Mouse (Mus musculus): ENCODE results near the gene Zfp362. TPM values are rescaled to one million over a fixed set of nuclear protein-coding genes. Genes with fewer than 3 reads are reported as not detected.

Gene Zfp362
- polyA plus RNA-seq, 1 experiment from 2014 or later, result 5.4 TPM

DNA sequence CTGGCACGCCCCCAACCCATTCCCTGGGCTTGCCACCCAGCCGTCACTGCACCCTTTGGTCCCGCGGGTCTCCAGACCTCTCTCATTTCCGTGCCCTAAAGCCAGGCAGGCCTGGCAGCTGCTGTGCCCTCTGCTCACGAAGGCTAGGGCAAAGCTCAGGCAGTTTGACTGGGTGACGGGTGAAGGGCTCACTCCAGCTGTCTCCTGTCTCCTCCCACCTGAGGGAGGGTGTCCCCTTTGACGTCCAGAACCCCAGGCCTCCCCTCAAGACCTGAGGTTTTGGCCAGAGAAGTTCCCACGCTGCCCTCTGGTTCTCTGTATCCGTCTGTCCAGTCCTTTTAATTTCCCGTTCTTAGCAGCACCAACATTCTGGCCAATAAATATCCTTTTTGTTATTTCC is 32.0 kb downstream of the Zfp362 start:
- Histone ChIP-seq H3K4me2 (ENCODE audit: low read depth, low read length) (no peak overlapping the region), H3K27ac (ENCODE audit: low read depth) (no peak overlapping the region), H3K36me3 (replicated peaks; ENCODE audit: insufficient read depth, low read length) (peaks cover 30% of the 10 kb centered on the region), H3K4me1 (ENCODE audit: insufficient read depth) (peaks cover 2% of the 10 kb centered on the region; the same call in 1 of the 2 replicates), H3K9ac (replicated peaks) (no peak overlapping the region), H3K9me3 (ENCODE audit: low read length) (no peaks in the 10 kb centered on the region), H3K4me3 (ENCODE audit: low read depth, low read length) (no peak overlapping the region), H3K27me3 (ENCODE audit: insufficient read depth, low read length) (no peaks in the 10 kb centered on the region)
- TF ChIP-seq EP300 (IDR thresholded peaks at IDR 0.05; ENCODE audit: low read depth) (no peak), CTCF (IDR thresholded peaks at IDR 0.05; ENCODE audit: low read depth) (no peak)
- no peak for DNase-seq
- 90% methylated on average over 11 of the region's 11 CpGs for WGBS (ENCODE audit: insufficient replicate concordance)
- ATAC-seq, result no peak

DNA sequence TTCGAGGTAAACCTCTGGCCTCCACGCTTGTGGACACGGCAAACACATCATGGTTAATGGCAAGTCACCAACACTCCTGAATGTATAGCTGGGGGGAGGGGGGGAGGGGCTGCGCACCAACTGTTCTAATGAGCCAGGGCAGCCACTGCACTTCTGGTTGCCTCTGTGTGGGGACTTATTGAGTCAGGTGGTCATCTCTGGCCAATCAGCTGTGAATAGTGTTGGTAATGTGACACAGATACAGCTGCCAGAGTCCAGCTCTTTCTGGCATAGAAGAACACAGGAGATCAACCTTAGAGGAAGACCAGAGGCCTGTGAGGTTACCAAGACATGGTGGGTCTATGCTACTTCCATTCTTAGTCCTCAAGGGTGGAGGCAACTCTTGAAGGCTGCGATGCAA is 35.1 kb downstream of the Zfp362 start:
- WGBS (ENCODE audit: insufficient replicate concordance), result 78% methylated on average over 5 of the region's 5 CpGs
- no peak overlapping the region for H3K27ac ChIP-seq (ENCODE audit: low read depth)
- ATAC-seq (0 out of 2 replicates have a peak, but pooled peaks have one; percentile 38), DNase-seq (no peak)
- H3K27me3 ChIP-seq (ENCODE audit: insufficient read depth, low read length), result no peaks in the 10 kb centered on the region
- TF ChIP-seq EP300 (IDR thresholded peaks at IDR 0.05; ENCODE audit: low read depth) (no peak), CTCF (IDR thresholded peaks at IDR 0.05; ENCODE audit: low read depth) (no peak)
- no peak overlapping the region for H3K4me2 ChIP-seq (ENCODE audit: low read depth, low read length)
- peaks cover 15% of the 10 kb centered on the region for H3K36me3 ChIP-seq (replicated peaks; ENCODE audit: insufficient read depth, low read length)
- no peak overlapping the region for H3K9ac ChIP-seq (replicated peaks)
- H3K9me3 ChIP-seq (ENCODE audit: low read length), result no peaks in the 10 kb centered on the region
- no peak overlapping the region for H3K4me3 ChIP-seq (ENCODE audit: low read depth, low read length)
- peaks cover 2% of the 10 kb centered on the region; the same call in 1 of the 2 replicates for H3K4me1 ChIP-seq (ENCODE audit: insufficient read depth)

DNA sequence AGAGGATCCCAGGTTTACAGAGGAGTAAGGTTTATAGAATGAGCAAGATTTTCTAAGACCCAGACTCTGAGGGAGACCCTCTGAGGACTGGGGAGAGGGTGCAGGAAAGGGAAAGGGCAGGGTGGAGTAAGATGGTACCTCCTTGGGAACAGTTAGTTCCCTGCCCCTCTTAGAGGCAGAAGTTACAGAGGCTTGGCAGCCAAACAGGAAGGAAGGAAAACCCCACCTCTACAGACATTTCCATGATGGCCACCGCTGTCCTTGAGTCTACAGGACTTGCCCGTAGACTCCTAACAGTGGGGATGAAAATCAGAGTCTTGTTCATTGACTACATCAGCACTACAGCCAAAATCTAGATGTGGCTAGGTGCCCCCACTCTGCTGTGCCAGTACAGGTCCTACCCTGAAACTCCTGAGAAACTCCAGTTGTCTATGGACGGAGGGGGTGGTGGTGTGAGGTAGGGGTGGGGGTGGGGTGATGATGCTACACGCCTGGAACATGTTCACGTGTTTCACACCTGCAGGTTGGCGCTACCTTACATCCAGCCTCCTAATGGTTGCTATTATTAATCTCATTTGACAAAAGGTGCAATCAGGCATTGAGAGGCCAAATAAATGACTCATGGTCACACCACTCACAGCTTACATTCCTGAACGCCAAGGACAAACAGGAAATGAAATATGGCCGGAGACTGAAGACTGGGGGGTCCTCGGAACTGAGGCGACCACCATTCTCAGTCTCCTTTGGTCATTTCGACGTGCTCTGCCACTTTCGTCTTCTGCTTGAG is 36.1 kb downstream of the Zfp362 start:
- 66% methylated on average over 13 of the region's 13 CpGs for WGBS (ENCODE audit: insufficient replicate concordance)

DNA sequence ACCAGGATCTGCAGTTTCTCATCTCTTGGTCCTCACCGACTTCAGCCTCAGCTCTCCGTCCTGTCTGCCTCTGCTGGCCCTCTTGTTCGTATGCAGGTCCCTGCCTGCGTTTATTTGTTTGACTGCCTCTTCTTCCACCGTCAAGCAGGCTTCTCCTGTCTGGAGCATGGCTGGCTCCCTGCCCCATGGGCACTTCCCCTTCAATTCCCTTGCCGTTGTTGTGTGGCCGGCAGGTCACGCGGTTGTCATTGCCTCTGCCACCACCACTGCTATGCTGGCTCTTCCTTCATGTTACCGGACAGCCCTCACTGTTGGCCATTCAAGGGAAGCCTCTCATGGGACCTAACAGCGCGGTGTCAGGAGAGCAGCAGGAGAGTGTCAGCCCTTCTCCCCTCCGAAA is 37.7 kb downstream of the Zfp362 start:
- Histone ChIP-seq H3K4me3 (ENCODE audit: low read depth, low read length) (no peak overlapping the region), H3K36me3 (replicated peaks; ENCODE audit: insufficient read depth, low read length) (no peaks in the 10 kb centered on the region), H3K27ac (ENCODE audit: low read depth) (no peak overlapping the region), H3K27me3 (ENCODE audit: insufficient read depth, low read length) (no peaks in the 10 kb centered on the region), H3K9ac (replicated peaks) (no peak overlapping the region), H3K4me1 (ENCODE audit: insufficient read depth) (0 out of 2 replicates have a peak, but pooled peaks cover 2% of the 10 kb centered on the region), H3K9me3 (ENCODE audit: low read length) (peaks cover 1% of the 10 kb centered on the region; the same call in 1 of the 2 replicates), H3K4me2 (ENCODE audit: low read depth, low read length) (no peak overlapping the region)
- TF ChIP-seq EP300 (IDR thresholded peaks at IDR 0.05; ENCODE audit: low read depth) (no peak), CTCF (IDR thresholded peaks at IDR 0.05; ENCODE audit: low read depth) (no peak)
- DNase-seq (no peak), ATAC-seq (no peak)
- WGBS (ENCODE audit: insufficient replicate concordance), result 70% methylated on average over 13 of the region's 13 CpGs

More for the DNA sequence above, 36.1 kb downstream of the Zfp362 start:
- no peaks in the 10 kb centered on the region for H3K9me3 ChIP-seq (ENCODE audit: low read length)
- H3K9ac ChIP-seq (replicated peaks), result no peak overlapping the region
- TF ChIP-seq EP300 (IDR thresholded peaks at IDR 0.05; ENCODE audit: low read depth), result no peak
- TF ChIP-seq CTCF (IDR thresholded peaks at IDR 0.05; ENCODE audit: low read depth), result no peak
- H3K4me3 ChIP-seq (ENCODE audit: low read depth, low read length), result no peak overlapping the region
- no peak for DNase-seq
- no peak overlapping the region for H3K27ac ChIP-seq (ENCODE audit: low read depth)
- H3K4me2 ChIP-seq (ENCODE audit: low read depth, low read length), result no peak overlapping the region
- H3K36me3 ChIP-seq (replicated peaks; ENCODE audit: insufficient read depth, low read length), result peaks cover 8% of the 10 kb centered on the region
- no peaks in the 10 kb centered on the region for H3K27me3 ChIP-seq (ENCODE audit: insufficient read depth, low read length)
- no peak for ATAC-seq
- H3K4me1 ChIP-seq (ENCODE audit: insufficient read depth), result peaks cover 2% of the 10 kb centered on the region; the same call in 1 of the 2 replicates

DNA sequence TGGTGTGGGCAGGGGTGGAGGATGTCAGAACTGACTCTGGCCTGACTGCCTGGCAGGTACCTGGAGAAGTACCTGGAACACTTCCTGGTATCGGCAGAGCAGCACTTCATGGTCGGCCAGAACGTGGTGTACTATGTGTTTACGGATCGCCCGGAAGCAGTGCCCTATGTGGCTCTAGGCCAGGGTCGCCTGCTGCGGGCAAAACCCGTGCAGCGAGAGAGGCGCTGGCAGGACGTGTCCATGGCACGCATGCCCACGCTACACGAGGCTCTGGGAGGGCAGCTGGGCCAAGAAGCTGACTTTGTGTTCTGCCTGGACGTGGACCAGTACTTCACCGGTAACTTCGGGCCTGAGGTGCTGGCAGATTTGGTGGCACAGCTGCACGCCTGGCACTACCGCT is 38.9 kb downstream of the Zfp362 start:
- H3K9ac ChIP-seq (replicated peaks), result no peak overlapping the region
- peaks cover 4% of the 10 kb centered on the region; the same call in 1 of the 2 replicates for H3K9me3 ChIP-seq (ENCODE audit: low read length)
- DNase-seq (no peak), ATAC-seq (no peak)
- 85% methylated on average over 20 of the region's 20 CpGs for WGBS (ENCODE audit: insufficient replicate concordance)
- H3K27ac ChIP-seq (ENCODE audit: low read depth), result no peak overlapping the region
- H3K4me1 ChIP-seq (ENCODE audit: insufficient read depth), result 0 out of 2 replicates have a peak, but pooled peaks cover 2% of the 10 kb centered on the region
- H3K36me3 ChIP-seq (replicated peaks; ENCODE audit: insufficient read depth, low read length), result no peaks in the 10 kb centered on the region
- H3K4me2 ChIP-seq (ENCODE audit: low read depth, low read length), result no peak overlapping the region
- TF ChIP-seq EP300 (IDR thresholded peaks at IDR 0.05; ENCODE audit: low read depth) (no peak), CTCF (IDR thresholded peaks at IDR 0.05; ENCODE audit: low read depth) (no peak)
- no peaks in the 10 kb centered on the region for H3K27me3 ChIP-seq (ENCODE audit: insufficient read depth, low read length)
- no peak overlapping the region for H3K4me3 ChIP-seq (ENCODE audit: low read depth, low read length)

DNA sequence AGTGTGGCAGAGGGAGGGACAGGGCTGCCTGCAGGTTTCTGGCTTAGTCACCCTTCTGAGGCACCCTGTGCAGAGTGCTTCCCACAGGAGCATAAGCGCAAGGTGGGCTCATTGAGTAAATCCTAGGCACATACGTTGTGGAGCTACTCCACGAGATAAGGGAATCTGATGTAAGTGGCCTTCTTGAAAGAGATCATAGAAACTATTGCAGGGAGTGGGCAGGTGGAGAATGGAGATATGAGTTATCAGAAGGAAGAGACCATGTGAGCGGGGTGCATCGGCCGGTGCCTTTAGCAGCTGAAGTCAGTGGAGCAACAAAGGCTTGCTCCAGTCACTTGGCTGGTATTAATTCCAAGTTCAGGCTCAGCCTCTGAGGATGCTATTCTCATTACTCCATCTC is 45.8 kb downstream of the Zfp362 start:
- Histone ChIP-seq H3K27ac (ENCODE audit: low read depth) (no peak overlapping the region), H3K4me1 (ENCODE audit: insufficient read depth) (no peaks in the 10 kb centered on the region), H3K36me3 (replicated peaks; ENCODE audit: insufficient read depth, low read length) (no peaks in the 10 kb centered on the region), H3K27me3 (ENCODE audit: insufficient read depth, low read length) (no peaks in the 10 kb centered on the region), H3K9me3 (ENCODE audit: low read length) (peaks cover 4% of the 10 kb centered on the region; the same call in 1 of the 2 replicates), H3K9ac (replicated peaks) (no peak overlapping the region), H3K4me3 (ENCODE audit: low read depth, low read length) (no peak overlapping the region), H3K4me2 (ENCODE audit: low read depth, low read length) (no peak overlapping the region)
- ATAC-seq (peak; percentile 60), DNase-seq (no peak)
- no peak for TF ChIP-seq CTCF (IDR thresholded peaks at IDR 0.05; ENCODE audit: low read depth)
- peak; percentile 52; the same call in 1 of the 2 replicates for TF ChIP-seq EP300 (IDR thresholded peaks at IDR 0.05; ENCODE audit: low read depth)
- WGBS (ENCODE audit: insufficient replicate concordance), result 55% methylated on average over 6 of the region's 6 CpGs
